Mouse (Mus musculus): ENCODE measurements around the gene Muc1. TPM values are rescaled to one million over a fixed set of nuclear protein-coding genes. Genes with fewer than 3 reads are reported as not detected.

Gene Muc1
- polyA plus RNA-seq (2021), result 10.3 TPM

GRCm38 (mm10) chr3:89228836-89229235 is at the start of gene Muc1:
Gene Muc1, plus strand, starts transcription at chr3:89229057.
- no peak for TF ChIP-seq CTCF (IDR thresholded peaks at IDR 0.05)
- no peak for DNase-seq (ENCODE audit: low read depth, low spot score)
- CTCF ChIA-PET, result interaction anchor here (4.7 kb wide), 1 partner anchor 15 kb away, joined by 51 read pairs; the partner anchor contains the start of genes Krtcap2 and Trim46
- ATAC-seq, result no peak
- in situ Hi-C loops (cut with MboI; ENCODE audit: low pct_unique_long_range_greater_than_20kb), result no loop called here
- H3K27me3 ChIP-seq, result no peaks in the 10 kb centered on the region
- POLR2A ChIA-PET, result interaction anchor here (2.4 kb wide), 1 partner anchor 16 kb away, joined by 13 read pairs; no protein-coding TSS in a partner anchor

DNA sequence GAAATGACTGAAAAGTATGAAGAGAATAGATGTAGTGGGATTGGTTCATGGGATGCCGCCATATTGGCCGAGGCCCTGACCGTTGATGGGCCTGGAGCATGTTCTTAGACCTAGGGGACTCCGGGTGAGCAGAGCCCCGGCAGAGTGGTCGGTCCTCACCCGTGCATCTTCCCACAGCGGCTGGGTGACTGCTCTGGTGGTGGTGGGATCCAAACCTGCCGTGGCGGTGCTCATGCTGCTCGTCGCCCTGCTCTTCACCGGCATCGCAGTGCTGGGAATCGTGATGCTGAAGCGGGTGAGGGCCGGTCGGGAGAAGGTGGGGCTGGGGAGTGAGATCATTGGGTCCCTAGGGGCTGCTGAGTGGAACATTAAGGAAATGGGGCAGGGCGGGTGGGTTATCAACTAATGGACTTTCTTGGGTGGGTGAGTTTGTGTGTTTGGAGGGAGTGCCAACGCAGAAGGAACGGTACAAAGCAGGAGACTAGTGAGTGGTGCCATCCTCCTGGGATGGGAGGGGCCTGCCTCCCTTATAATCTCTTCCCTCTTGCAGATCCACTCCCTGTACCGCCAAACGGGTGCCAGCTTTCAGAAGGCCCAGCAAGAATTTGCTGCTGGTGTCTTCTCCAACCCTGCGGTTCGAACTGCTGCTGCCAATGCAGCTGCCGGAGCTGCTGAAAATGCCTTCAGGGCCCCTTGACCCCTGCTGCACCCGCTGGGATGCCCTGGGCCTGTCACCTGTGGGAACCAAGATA is 46.9 kb upstream of the Muc1 start:
- TF ChIP-seq CTCF (IDR thresholded peaks at IDR 0.05), result no peak
- ATAC-seq (no peak), DNase-seq (ENCODE audit: low read depth, low spot score) (no peak)
- POLR2A ChIA-PET, result no interaction called here
- CTCF ChIA-PET, result interaction anchor here (0.8 kb wide), 1 partner anchor 11 kb away, joined by 3 read pairs; no protein-coding TSS in a partner anchor
- in situ Hi-C loops (cut with MboI; ENCODE audit: low pct_unique_long_range_greater_than_20kb), result no loop called here
- H3K27me3 ChIP-seq, result no peaks in the 10 kb centered on the region

DNA sequence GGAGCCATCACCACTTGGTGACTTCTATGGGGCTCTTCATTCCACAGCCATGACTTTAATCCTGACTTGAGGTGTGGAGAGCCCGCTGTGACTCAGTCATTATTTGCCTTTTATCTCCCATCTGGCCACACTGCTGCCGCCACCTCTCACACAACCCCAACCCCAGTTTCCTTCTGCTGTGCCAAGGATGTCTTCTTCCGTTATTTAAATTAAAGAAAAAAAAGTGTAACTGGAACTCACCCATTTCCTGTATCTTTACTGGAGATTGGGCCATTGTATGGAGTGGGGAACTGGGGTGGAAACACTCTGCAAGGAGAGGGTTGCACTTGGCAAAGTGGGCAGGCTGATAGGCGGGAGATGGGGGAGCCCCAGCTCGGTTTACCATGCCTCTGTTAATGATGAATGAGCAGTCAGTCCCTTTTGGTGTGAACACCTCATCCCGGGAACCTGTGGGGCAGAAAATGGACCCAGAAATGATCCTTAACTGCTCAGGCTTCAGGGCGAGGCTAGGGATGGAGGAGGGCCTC is 46.3 kb upstream of the Muc1 start:
- ATAC-seq (no peak), DNase-seq (ENCODE audit: low read depth, low spot score) (no peak)
- CTCF ChIA-PET, result interaction anchor here (0.7 to 1.5 kb wide), 3 partner anchors 9 to 22 kb away, joined by 3 read pairs; partner anchors contain the start of gene Hcn3
- POLR2A ChIA-PET, result no interaction called here
- TF ChIP-seq CTCF (IDR thresholded peaks at IDR 0.05), result no peak
- H3K27me3 ChIP-seq, result no peaks in the 10 kb centered on the region
- in situ Hi-C loops (cut with MboI; ENCODE audit: low pct_unique_long_range_greater_than_20kb), result no loop called here

DNA sequence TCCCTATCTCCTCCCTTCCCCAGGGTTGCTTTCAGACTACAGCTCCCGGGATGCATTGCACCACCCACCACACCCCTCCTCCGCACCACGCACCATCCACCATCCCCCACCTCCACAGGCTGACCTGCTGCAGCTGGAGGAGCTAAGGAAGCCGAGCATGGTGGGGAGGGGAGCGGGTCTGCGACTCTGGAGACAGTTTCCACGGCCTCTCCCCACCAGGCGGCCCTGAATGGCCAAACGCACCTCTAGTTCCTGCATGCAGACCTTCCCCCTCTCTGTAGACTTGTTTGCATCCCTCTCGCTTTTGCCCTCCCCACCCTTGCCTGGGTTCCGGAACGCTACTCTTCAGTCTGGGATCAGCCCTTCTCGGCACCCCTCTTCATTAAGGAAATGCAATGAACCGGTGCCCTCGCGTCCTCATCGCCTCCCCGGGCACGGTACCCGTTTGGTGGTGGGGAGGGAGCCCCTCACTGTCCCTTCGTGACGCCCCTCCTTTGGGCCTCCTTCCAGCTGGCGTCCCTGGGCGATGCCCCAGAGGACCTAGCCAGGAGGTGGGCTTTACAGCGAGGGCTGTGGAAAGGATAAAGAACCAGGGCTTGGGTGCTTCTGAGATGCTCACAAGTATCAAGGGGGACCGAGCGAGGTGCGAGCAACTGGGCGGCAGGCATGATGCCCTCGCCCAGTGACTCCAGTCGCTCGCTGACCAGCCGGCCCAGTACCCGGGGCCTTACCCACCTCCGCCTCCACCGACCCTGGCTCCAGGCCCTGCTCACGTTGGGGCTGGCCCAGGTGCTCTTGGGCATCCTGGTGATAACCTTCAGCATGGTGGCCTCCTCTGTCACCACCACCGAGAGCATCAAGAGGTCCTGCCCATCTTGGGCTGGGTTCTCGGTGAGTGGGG is 45.5 kb upstream of the Muc1 start, which contains the start of gene Fam189b:
Fam189b (plus strand) TSS at position 86 of the 901 bp plus-strand sequence.
- CTCF ChIA-PET, result interaction anchor here (0.7 to 2.9 kb wide), 4 partner anchors 8 to 23 kb away, joined by 3 to 15 read pairs (median 3); partner anchors contain the start of gene Hcn3
- POLR2A ChIA-PET, result interaction anchor here (0.6 kb wide), 1 partner anchor 8 kb away, joined by 3 read pairs; no protein-coding TSS in a partner anchor
- peak; percentile 41 for ATAC-seq
- no peaks in the 10 kb centered on the region for H3K27me3 ChIP-seq
- in situ Hi-C loops (cut with MboI; ENCODE audit: low pct_unique_long_range_greater_than_20kb), result no loop called here
- DNase-seq (ENCODE audit: low read depth, low spot score), result peak; percentile 27
- no peak for TF ChIP-seq CTCF (IDR thresholded peaks at IDR 0.05)

GRCm38 (mm10) chr3:89183959-89184315 is 44.9 kb upstream of the Muc1 start:
- in situ Hi-C loops (cut with MboI; ENCODE audit: low pct_unique_long_range_greater_than_20kb), result no loop called here
- H3K27me3 ChIP-seq, result no peaks in the 10 kb centered on the region
- ATAC-seq (no peak), DNase-seq (ENCODE audit: low read depth, low spot score) (no peak)
- ChIA-PET CTCF (interaction anchor here (1.5 to 2.9 kb wide), 2 partner anchors 8 to 10 kb away, joined by 3 to 15 read pairs; no protein-coding TSS in a partner anchor), POLR2A (interaction anchor here (0.6 kb wide), 3 partner anchors 8 to 99 kb away, joined by 3 read pairs; no protein-coding TSS in a partner anchor)
- no peak for TF ChIP-seq CTCF (IDR thresholded peaks at IDR 0.05)

- H3K27me3 ChIP-seq, result no peaks in the 10 kb centered on the region
- CTCF ChIA-PET, result interaction anchor here (1.1 to 2.9 kb wide), 5 partner anchors 9 to 66 kb away, joined by 3 to 12 read pairs (median 5); partner anchors contain the start of genes Hcn3 and Scamp3
- in situ Hi-C loops (cut with MboI; ENCODE audit: low pct_unique_long_range_greater_than_20kb), result no loop called here
Observed at GRCm38 (mm10) chr3:89187197-89187596, 41.7 kb upstream of the Muc1 start.

GRCm38 (mm10) chr3:89187690-89188477 is 41.0 kb upstream of the Muc1 start:
- ChIA-PET POLR2A (interaction anchor here (1.4 kb wide), 1 partner anchor 11 kb away, joined by 6 read pairs; the partner anchor contains the start of gene Scamp3), CTCF (interaction anchor here (1.1 to 2.9 kb wide), 4 partner anchors 10 to 73 kb away, joined by 3 to 12 read pairs (median 4); partner anchors contain the start of gene Scamp3)
- in situ Hi-C loops (cut with MboI; ENCODE audit: low pct_unique_long_range_greater_than_20kb), result no loop called here
- H3K27me3 ChIP-seq, result no peaks in the 10 kb centered on the region
- TF ChIP-seq CTCF (IDR thresholded peaks at IDR 0.05), result no peak
- DNase-seq (ENCODE audit: low read depth, low spot score) (no peak), ATAC-seq (peak; percentile 5)

More at GRCm38 (mm10) chr3:89187197-89187596, 41.7 kb upstream of the Muc1 start:
- POLR2A ChIA-PET, result interaction anchor here (1.4 kb wide), 1 partner anchor 10 kb away, joined by 6 read pairs; the partner anchor contains the start of gene Scamp3
- no peak for TF ChIP-seq CTCF (IDR thresholded peaks at IDR 0.05)
- ATAC-seq (no peak), DNase-seq (ENCODE audit: low read depth, low spot score) (no peak)

DNA sequence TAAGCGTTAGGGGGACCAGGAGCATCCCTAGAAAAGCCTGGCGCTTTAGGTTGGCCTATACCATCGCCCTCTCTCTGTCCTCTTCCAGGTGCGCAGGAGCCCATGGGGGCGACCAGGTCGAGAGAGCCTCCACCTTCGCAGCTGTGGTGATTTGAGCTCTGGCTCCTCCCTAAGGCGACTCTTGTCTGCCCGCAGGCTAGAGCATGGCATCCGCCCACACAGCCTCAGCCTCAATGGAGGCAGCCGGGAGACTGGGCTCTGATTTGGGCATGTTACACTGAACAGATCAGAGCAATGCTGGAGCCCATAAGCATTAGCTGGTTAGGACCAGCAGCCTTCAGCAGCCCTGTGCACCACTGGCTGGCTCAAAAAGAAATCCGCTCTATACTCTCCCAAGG is 40.4 kb upstream of the Muc1 start:
- no peak for ATAC-seq
- in situ Hi-C loops (cut with MboI; ENCODE audit: low pct_unique_long_range_greater_than_20kb), result no loop called here

GRCm38 (mm10) chr3:89190436-89190835 is 38.4 kb upstream of the Muc1 start:
- TF ChIP-seq CTCF (IDR thresholded peaks at IDR 0.05), result no peak

More for the DNA sequence above, 40.4 kb upstream of the Muc1 start:
- no peaks in the 10 kb centered on the region for H3K27me3 ChIP-seq
- POLR2A ChIA-PET, result interaction anchor here (0.9 kb wide), 1 partner anchor 73 kb away, joined by 3 read pairs; no protein-coding TSS in a partner anchor
- CTCF ChIA-PET, result interaction anchor here (1.1 to 2.9 kb wide), 3 partner anchors 10 to 73 kb away, joined by 3 to 12 read pairs (median 4); partner anchors contain the start of gene Scamp3
- no peak for TF ChIP-seq CTCF (IDR thresholded peaks at IDR 0.05)
- no peak for DNase-seq (ENCODE audit: low read depth, low spot score)

More at GRCm38 (mm10) chr3:89190436-89190835, 38.4 kb upstream of the Muc1 start:
- in situ Hi-C loops (cut with MboI; ENCODE audit: low pct_unique_long_range_greater_than_20kb), result loop anchor here (5.0 to 10.0 kb wide), 3 partner anchors 68 to 246 kb away; no protein-coding TSS in a partner anchor
- no peaks in the 10 kb centered on the region for H3K27me3 ChIP-seq
- CTCF ChIA-PET, result interaction anchor here (1.2 kb wide), 1 partner anchor 54 kb away, joined by 3 read pairs; the partner anchor contains the start of gene Pklr
- no peak for DNase-seq (ENCODE audit: low read depth, low spot score)
- no peak for ATAC-seq
- POLR2A ChIA-PET, result interaction anchor here (1.4 kb wide), 1 partner anchor 12 kb away, joined by 3 read pairs; no protein-coding TSS in a partner anchor
